Mouse (Mus musculus): ENCODE results near the gene Trp53i13.

The Trp53i13 gene

GRCm38 (mm10) chr11:77464684-77465083 lies 51.1 kb downstream of the Trp53i13 start:
- in situ Hi-C loops (cut with MboI, MseI): loop anchor here (25.0 kb wide), 1 partner anchor 352 kb away; no protein-coding TSS in a partner anchor

GRCm38 (mm10) chr11:77463786-77464185 lies 52.0 kb downstream of the Trp53i13 start:
- in situ Hi-C loops (cut with MboI, MseI): loop anchor here (25.0 kb wide), 1 partner anchor 351 kb away; no protein-coding TSS in a partner anchor

- in situ Hi-C loops (cut with MboI, MseI): loop anchor here (25.0 kb wide), 1 partner anchor 351 kb away; no protein-coding TSS in a partner anchor
Measured at GRCm38 (mm10) chr11:77463101-77463445, 52.7 kb downstream of the Trp53i13 start.

- in situ Hi-C loops (cut with MboI, MseI): loop anchor here (25.0 kb wide), 1 partner anchor 350 kb away; no protein-coding TSS in a partner anchor
Measured at GRCm38 (mm10) chr11:77462283-77463100, 53.3 kb downstream of the Trp53i13 start, which contains the start of gene Coro6. Gene Coro6 (plus strand): TSS chr11:77462411.

GRCm38 (mm10) chr11:77461856-77462255 lies 53.9 kb downstream of the Trp53i13 start:
- in situ Hi-C loops (cut with MboI, MseI): loop anchor here (25.0 kb wide), 1 partner anchor 350 kb away; no protein-coding TSS in a partner anchor

All from regulatory T cell (primary cell).